Mouse (Mus musculus) layer of hippocampus, postnatal 25 days (tissue): ENCODE measurements at regions not wholly inside any gene's neighbourhood (a gene's known extent, or its start where the extent isn't known, plus 50 kb on each side); places are given as distances from the start of the nearest gene placed in this dataset.
A peak's percentile ranks its signal among the peaks of the same experiment; 100 is the strongest.

Experiments used
- DNase-seq, 2 experiments: peaks; one replicate each; pipeline ENCODE4 v3.0.0; 2022; ENCODE audit warnings: mixed read lengths in 2 of 2, low spot score in 1 of 2; ENCODE audit errors: extremely low spot score in 1 of 2

GRCm38 (mm10) chr14:24550763-24551471 is 64.0 kb downstream of the Rps24 start:
- DNase-seq: no peak

- no peak for DNase-seq
Observed at GRCm38 (mm10) chr14:24551472-24551783, 64.5 kb downstream of the Rps24 start.

GRCm38 (mm10) chr14:24564801-24565624 is 78.1 kb downstream of the Rps24 start:
- DNase-seq: no peak

GRCm38 (mm10) chr14:24565718-24566322 is 78.9 kb downstream of the Rps24 start:
- DNase-seq: no peak

- no peak for DNase-seq
Observed at GRCm38 (mm10) chr14:24575111-24575510, 88.2 kb downstream of the Rps24 start.

- peak; percentile 78 to 81 for DNase-seq
Observed at GRCm38 (mm10) chr14:24578535-24579111, 91.7 kb downstream of the Rps24 start.

- peak; percentile 28 for DNase-seq
Observed at GRCm38 (mm10) chr14:24579153-24579795, 92.3 kb downstream of the Rps24 start.

- no peak for DNase-seq
Observed at GRCm38 (mm10) chr14:24586133-24586908, 99.4 kb downstream of the Rps24 start.

- DNase-seq: no peak
Observed at GRCm38 (mm10) chr14:24586982-24587672, 100.2 kb downstream of the Rps24 start.

GRCm38 (mm10) chr14:24588041-24588440 is 101.1 kb downstream of the Rps24 start:
- no peak for DNase-seq

GRCm38 (mm10) chr14:24606444-24607173 is 119.7 kb downstream of the Rps24 start:
- DNase-seq: peak in 1 of 2 experiments; percentile 8

- no peak for DNase-seq
Observed at GRCm38 (mm10) chr14:24608356-24608755, 121.4 kb downstream of the Rps24 start.

GRCm38 (mm10) chr14:24612254-24612995 is 125.5 kb downstream of the Rps24 start:
- DNase-seq: no peak

GRCm38 (mm10) chr14:24615776-24616175 is 128.9 kb downstream of the Rps24 start:
- DNase-seq: no peak

GRCm38 (mm10) chr14:24616306-24617125 is 129.6 kb downstream of the Rps24 start:
- no peak for DNase-seq

- DNase-seq: no peak
Observed at GRCm38 (mm10) chr14:24617126-24617375, 130.1 kb downstream of the Rps24 start.

GRCm38 (mm10) chr14:24617393-24617861 is 130.5 kb downstream of the Rps24 start:
- peak; percentile 26 to 44 for DNase-seq
